Mouse (Mus musculus): ENCODE data around the gene Cnr1. TPM values are rescaled to one million over a fixed set of nuclear protein-coding genes. Genes with fewer than 3 reads are reported as not detected.

Cnr1 gene
- polyA plus RNA-seq, 1 experiment, result 0.48 TPM

- Histone ChIP-seq H3K4me1 (ENCODE audit: control insufficient read depth, insufficient read depth, insufficient read length, low read length) (no peaks in the 10 kb centered on the region), H3K27ac (replicated peaks; ENCODE audit: low read depth, low read length) (no peak overlapping the region), H3K4me3 (ENCODE audit: insufficient read depth, low read depth, low read length) (no peak overlapping the region)
Observed at GRCm38 (mm10) chr4:33988466-33989089, 64.2 kb downstream of the Cnr1 start.

- Histone ChIP-seq H3K4me1 (ENCODE audit: control insufficient read depth, insufficient read depth, insufficient read length, low read length) (no peaks in the 10 kb centered on the region), H3K4me3 (ENCODE audit: insufficient read depth, low read depth, low read length) (no peak overlapping the region), H3K27ac (replicated peaks; ENCODE audit: low read depth, low read length) (no peak overlapping the region)
Observed at GRCm38 (mm10) chr4:33992687-33993086, 68.3 kb downstream of the Cnr1 start.

GRCm38 (mm10) chr4:33996382-33996781 is 72.0 kb downstream of the Cnr1 start:
- Histone ChIP-seq H3K4me3 (ENCODE audit: insufficient read depth, low read depth, low read length) (no peak overlapping the region), H3K27ac (replicated peaks; ENCODE audit: low read depth, low read length) (no peak overlapping the region), H3K4me1 (ENCODE audit: control insufficient read depth, insufficient read depth, insufficient read length, low read length) (no peaks in the 10 kb centered on the region)

Other genes starting within 250 kb of the Cnr1 start
- 8.9 and 11.3 TPM in 2 replicates for gene Spaca1, start 125.6 kb downstream of the Cnr1 start, polyA plus RNA-seq (2012; ENCODE audit: insufficient read depth, insufficient read length, missing spikeins)

All from brown adipose tissue, adult 24 weeks (tissue).